Mouse (Mus musculus): ENCODE measurements around the gene BC048507. TPM values are rescaled to one million over a fixed set of nuclear protein-coding genes. Genes with fewer than 3 reads are reported as not detected.
"Not testable (repeated sequence)": the region's sequence is repeated elsewhere in the genome, so short reads cannot be mapped to it uniquely, and the experiment has no call there.

BC048507 gene
- polyA plus RNA-seq, 1 experiment from 2014 or later: not detected

DNA sequence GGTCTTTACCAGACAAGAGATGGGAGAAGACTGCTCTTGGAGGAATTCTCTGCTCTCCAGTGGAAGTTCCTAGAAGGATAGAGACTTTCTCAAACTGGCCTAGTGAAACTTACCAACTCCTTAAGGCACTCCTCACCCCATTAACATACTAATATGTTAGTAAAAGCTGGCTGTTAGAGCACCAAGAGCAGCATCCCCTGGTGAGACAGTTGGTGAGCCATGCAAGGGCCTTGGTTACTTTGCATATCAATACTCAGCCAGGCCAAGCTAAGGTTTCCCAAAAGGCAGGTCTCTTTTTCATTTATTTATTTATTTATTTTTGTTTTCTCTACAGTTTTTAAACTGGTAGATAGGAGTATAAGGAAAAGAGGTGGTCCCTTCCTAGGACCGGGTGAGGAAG lies 5.8 kb upstream of the BC048507 start:
- H3K27me3 ChIP-seq: no peaks in the 10 kb centered on the region
- H3K27ac ChIP-seq: no peak overlapping the region
- no peaks in the 10 kb centered on the region for H3K36me3 ChIP-seq
- H3K9me3 ChIP-seq: no peaks in the 10 kb centered on the region
- H3K4me1 ChIP-seq (replicated peaks): no peaks in the 10 kb centered on the region
- ATAC-seq (ENCODE audit: insufficient number of reproducible peaks, insufficient read depth, low FRiP score, low TSS enrichment, low read depth): no peak
- no peak overlapping the region for H3K4me2 ChIP-seq
- WGBS: 22% methylated on average over 1 of the region's 1 CpGs
- H3K9ac ChIP-seq (replicated peaks): no peak overlapping the region
- H3K4me3 ChIP-seq (replicated peaks): no peak overlapping the region

DNA sequence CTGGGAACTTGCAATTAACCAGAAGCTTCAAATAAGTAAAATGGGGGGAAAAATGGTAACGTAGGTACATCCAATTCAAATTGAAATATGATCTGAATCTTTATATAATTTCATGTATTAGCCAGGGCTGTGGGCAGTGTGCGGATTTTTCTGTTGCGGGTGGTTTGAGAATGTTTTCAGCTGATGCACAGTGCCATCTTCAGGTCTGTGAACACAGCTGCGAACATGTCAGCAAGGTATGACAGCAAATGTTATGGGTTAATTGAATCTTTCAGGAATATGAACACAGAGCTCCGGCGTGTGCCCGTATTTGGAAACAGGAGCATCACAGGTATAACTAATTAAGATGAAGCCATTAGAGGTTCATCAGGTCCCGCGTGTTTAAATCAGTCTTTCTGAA lies 618 bp upstream of the BC048507 start:
- Histone ChIP-seq H3K36me3 (no peaks in the 10 kb centered on the region), H3K4me2 (no peak overlapping the region), H3K9ac (replicated peaks) (no peak overlapping the region), H3K9me3 (no peaks in the 10 kb centered on the region), H3K27ac (no peak overlapping the region), H3K27me3 (no peaks in the 10 kb centered on the region), H3K4me1 (replicated peaks) (no peaks in the 10 kb centered on the region), H3K4me3 (replicated peaks) (no peak overlapping the region)
- no peak for ATAC-seq (ENCODE audit: insufficient number of reproducible peaks, insufficient read depth, low FRiP score, low TSS enrichment, low read depth)
- WGBS: 82% methylated on average over 9 of the region's 9 CpGs

DNA sequence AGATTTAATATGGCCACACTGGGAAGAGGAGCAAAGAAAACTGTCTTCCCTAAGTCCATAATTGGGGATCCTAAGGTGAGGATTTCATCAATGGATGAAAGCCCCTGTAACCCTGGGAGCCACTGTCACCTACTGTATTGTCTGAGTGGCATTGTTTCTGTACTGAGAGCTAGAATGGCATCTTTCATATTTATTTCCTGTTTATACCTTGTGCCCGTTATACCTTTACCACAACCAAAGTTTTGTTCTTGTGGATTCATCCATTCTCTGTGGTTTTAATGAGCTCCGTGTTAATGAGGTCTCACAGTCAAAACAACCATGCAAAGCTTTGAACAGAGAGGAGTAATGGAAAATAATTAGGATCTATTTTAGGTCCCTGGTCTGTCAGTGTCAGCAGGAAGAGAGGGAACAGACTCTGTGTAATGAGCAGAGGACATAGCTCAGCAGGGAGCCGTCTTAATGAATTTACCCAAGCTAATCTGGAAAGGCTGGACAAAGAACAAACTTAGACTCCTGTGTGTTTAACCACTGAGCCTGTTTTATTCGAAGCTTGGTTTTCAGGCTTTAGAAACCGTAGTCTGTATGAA lies 1.7 kb downstream of the BC048507 start:
- H3K36me3 ChIP-seq: no peaks in the 10 kb centered on the region
- ATAC-seq (ENCODE audit: insufficient number of reproducible peaks, insufficient read depth, low FRiP score, low TSS enrichment, low read depth): no peak
- WGBS: 39% methylated on average over 5 of the region's 5 CpGs

DNA sequence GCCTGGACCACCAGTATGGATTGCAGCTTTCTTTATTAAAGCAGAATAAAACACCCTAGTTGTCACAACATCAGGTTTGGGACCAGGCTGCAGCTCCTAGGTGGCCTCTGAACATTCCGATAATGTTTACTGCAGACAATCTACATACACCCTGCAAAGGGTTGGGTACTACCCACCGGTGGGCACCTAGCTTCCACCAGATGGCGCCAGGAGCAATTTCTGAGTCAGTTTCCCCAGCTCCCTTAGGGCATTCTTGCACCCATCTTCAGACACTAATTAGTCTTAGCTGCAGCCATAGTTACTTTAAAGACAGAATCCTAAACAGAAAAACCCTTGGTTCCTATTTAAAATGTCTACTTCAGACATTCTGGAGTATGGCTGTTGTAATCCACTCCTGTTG lies 4.8 kb downstream of the BC048507 start:
- Histone ChIP-seq H3K4me1 (replicated peaks) (no peaks in the 10 kb centered on the region), H3K27me3 (no peaks in the 10 kb centered on the region), H3K4me2 (no peak overlapping the region), H3K4me3 (replicated peaks) (no peak overlapping the region), H3K9me3 (no peaks in the 10 kb centered on the region), H3K27ac (no peak overlapping the region), H3K9ac (replicated peaks) (no peak overlapping the region), H3K36me3 (no peaks in the 10 kb centered on the region)
- WGBS: 28% methylated on average over 3 of the region's 3 CpGs
- no peak for ATAC-seq (ENCODE audit: insufficient number of reproducible peaks, insufficient read depth, low FRiP score, low TSS enrichment, low read depth)

More for the DNA sequence above, 1.7 kb downstream of the BC048507 start:
- Histone ChIP-seq H3K4me1 (replicated peaks) (no peaks in the 10 kb centered on the region), H3K9me3 (no peaks in the 10 kb centered on the region), H3K9ac (replicated peaks) (no peak overlapping the region), H3K27ac (no peak overlapping the region), H3K4me2 (no peak overlapping the region), H3K27me3 (no peaks in the 10 kb centered on the region), H3K4me3 (replicated peaks) (no peak overlapping the region)

DNA sequence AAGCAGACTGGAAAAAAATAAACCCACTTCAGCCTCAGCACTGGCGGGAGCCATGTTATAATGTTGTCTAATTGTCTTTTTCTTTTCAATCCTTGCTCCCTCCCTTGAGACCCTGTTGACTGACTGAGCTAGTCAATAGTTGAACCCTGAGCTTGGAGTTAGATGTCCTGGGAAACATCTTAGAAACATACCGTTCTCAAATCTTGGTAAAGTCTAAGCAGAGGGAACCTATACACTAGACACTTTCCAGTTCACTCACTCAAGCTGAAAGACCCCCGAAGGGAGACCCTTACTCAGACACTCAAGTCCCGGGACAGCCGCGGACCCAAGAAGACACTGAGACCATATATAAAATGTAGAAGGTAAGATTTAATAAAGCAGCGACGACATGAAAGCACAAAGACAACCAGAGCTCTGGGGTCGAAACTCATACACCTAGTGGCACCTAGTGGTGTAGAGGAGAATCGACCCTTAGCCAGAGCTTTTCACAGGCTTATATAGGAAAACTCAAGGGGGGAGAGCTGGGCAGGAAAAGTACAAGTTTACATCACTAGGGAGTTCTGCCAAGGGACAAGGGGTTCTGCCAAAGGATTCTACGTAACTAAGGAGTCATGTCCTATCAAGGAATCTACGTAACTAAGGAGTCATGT lies 13.0 kb downstream of the BC048507 start:
- not testable (repeated sequence) for H3K4me3 ChIP-seq (replicated peaks); H3K9me3 ChIP-seq; H3K4me2 ChIP-seq; H3K4me1 ChIP-seq (replicated peaks); H3K27me3 ChIP-seq; H3K9ac ChIP-seq (replicated peaks); H3K27ac ChIP-seq; H3K36me3 ChIP-seq; ATAC-seq (ENCODE audit: insufficient number of reproducible peaks, insufficient read depth, low FRiP score, low TSS enrichment, low read depth)
- 41% methylated on average over 7 of the region's 12 CpGs for WGBS

DNA sequence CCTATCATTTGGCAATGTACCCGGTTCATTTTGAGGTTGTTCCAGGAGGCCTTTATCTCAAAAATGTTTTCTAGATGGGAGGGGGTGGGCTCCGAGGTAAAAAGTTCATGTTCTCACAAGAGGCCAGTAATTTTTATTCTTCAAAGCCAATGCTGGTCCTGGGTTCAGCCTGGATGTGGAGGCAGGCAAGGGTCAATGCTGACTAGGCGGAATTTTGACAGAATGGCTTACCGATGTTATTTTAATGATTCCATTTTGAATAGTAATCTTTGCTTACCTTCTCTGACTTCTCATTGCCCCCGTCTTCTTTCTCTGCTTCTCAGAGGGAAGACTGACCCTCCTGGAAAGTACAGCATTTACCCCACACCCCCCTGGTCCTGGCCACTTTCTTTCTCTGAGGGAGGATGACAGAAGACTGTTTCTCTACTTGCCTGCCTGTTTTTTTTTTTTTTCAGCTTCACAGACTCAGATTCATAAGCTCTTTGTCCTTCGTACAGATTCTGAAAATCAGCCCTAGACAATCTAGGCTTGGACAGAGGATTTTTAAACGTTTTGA lies 13.7 kb downstream of the BC048507 start:
- H3K4me2 ChIP-seq: no peak overlapping the region
- 69% methylated on average over 6 of the region's 7 CpGs for WGBS
- no peak for ATAC-seq (ENCODE audit: insufficient number of reproducible peaks, insufficient read depth, low FRiP score, low TSS enrichment, low read depth)
- no peaks in the 10 kb centered on the region for H3K4me1 ChIP-seq (replicated peaks)
- no peaks in the 10 kb centered on the region; the same call in 1 of the 2 replicates for H3K9me3 ChIP-seq
- no peak overlapping the region for H3K9ac ChIP-seq (replicated peaks)
- H3K4me3 ChIP-seq (replicated peaks): no peak overlapping the region
- no peaks in the 10 kb centered on the region for H3K27me3 ChIP-seq
- no peaks in the 10 kb centered on the region for H3K36me3 ChIP-seq
- H3K27ac ChIP-seq: no peak overlapping the region

DNA sequence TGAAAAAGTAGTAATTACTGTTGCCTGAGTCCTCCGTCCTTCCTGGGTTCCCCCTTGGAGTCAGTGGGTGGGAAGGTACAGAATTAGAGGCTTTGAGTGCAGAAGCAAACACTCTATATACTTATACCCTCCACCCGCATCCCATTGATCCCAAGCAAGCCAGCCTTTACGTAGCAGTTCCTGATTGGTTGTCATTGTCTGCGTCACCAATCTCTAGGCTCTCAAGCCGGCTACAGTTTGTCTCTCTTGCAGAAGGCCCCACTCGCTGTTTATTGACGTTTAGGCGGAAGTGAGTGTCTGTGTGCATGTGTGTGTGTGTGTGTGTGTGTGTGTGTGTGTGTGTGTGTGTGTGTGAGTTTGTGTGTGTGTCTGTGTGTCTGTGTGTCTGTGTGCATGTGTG lies 20.8 kb downstream of the BC048507 start:
- WGBS: 91% methylated on average over 8 of the region's 8 CpGs
- Histone ChIP-seq H3K4me2 (no peak overlapping the region), H3K4me1 (replicated peaks) (no peaks in the 10 kb centered on the region), H3K4me3 (replicated peaks) (no peak overlapping the region), H3K27ac (no peak overlapping the region), H3K27me3 (no peaks in the 10 kb centered on the region), H3K9me3 (peaks cover 13% of the 10 kb centered on the region; the same call in 1 of the 2 replicates), H3K9ac (replicated peaks) (no peak overlapping the region), H3K36me3 (no peaks in the 10 kb centered on the region)
- ATAC-seq (ENCODE audit: insufficient number of reproducible peaks, insufficient read depth, low FRiP score, low TSS enrichment, low read depth): no peak

DNA sequence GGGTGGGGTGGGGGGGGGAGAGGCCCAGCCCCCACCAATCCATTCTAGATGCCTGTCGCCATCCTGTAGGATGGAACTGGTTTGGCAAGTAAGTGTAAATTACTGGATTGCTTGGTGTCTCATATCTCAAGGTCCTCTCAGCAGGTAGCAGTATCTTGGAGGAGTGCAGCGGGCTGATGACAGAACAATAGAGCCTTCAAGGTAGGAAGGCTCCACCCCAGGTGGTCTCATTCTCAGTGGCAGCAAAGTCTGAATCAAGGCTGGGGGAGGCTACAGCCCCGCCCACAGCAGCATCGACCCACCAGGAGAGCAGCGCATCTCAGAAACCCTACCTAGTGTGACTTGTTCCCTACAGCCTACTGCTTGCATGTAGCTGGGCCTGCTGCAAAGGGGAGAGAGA lies 46.6 kb downstream of the BC048507 start:
- no peak overlapping the region for H3K4me3 ChIP-seq (replicated peaks)
- no peaks in the 10 kb centered on the region for H3K36me3 ChIP-seq
- H3K9ac ChIP-seq (replicated peaks): no peak overlapping the region
- no peak overlapping the region for H3K27ac ChIP-seq
- 39% methylated on average over 5 of the region's 5 CpGs for WGBS
- H3K4me2 ChIP-seq: no peak overlapping the region
- H3K9me3 ChIP-seq: peaks cover 50% of the 10 kb centered on the region
- H3K4me1 ChIP-seq (replicated peaks): no peaks in the 10 kb centered on the region
- ATAC-seq (ENCODE audit: insufficient number of reproducible peaks, insufficient read depth, low FRiP score, low TSS enrichment, low read depth): no peak
- no peaks in the 10 kb centered on the region for H3K27me3 ChIP-seq

Other genes starting within 250 kb of the BC048507 start
- 0.20 TPM in 1 of 2 replicates, not detected in the other for gene Gm49345, start 225.6 kb upstream of the BC048507 start, polyA plus RNA-seq (2016; fragmentation: Nextera tagmentation; extraction: Ambion mirVana)
- 3.4 and 3.6 TPM in 2 replicates for gene Zfp729a, start 225.5 kb upstream of the BC048507 start, polyA plus RNA-seq (2016; fragmentation: Nextera tagmentation; extraction: Ambion mirVana)
- gene Zfp738, start 176.3 kb upstream of the BC048507 start, polyA plus RNA-seq (2016; fragmentation: Nextera tagmentation; extraction: Ambion mirVana): 15.1 and 15.8 TPM in 2 replicates
- gene Zfp65, start 134.2 kb upstream of the BC048507 start, polyA plus RNA-seq (2016; fragmentation: Nextera tagmentation; extraction: Ambion mirVana): 8.4 and 9.3 TPM in 2 replicates
- gene Zfp85, start 108.1 kb upstream of the BC048507 start, polyA plus RNA-seq (2016; fragmentation: Nextera tagmentation; extraction: Ambion mirVana): 5.4 and 7.3 TPM in 2 replicates
- 2.4 and 3.0 TPM in 2 replicates for gene Zfp493, start 83.6 kb upstream of the BC048507 start, polyA plus RNA-seq (2016; fragmentation: Nextera tagmentation; extraction: Ambion mirVana)
- gene Zfp273, start 49.6 kb upstream of the BC048507 start, polyA plus RNA-seq (2016; fragmentation: Nextera tagmentation; extraction: Ambion mirVana): 8.0 and 9.2 TPM in 2 replicates
- 3.5 TPM in 2 replicates for gene Gm10037, start 32.2 kb upstream of the BC048507 start, polyA plus RNA-seq (2016; fragmentation: Nextera tagmentation; extraction: Ambion mirVana)